Mouse (Mus musculus) cerebellum, adult 11 months (tissue): ENCODE results near the gene Hba-x.

Source experiments
- DNase-seq: peaks from one replicate; pipeline ENCODE4 v3.0.0; 2022

Hba-x gene

GRCm38 (mm10) chr11:32276347-32276746 is at the start of gene Hba-x:
Gene Hba-x (plus strand): TSS chr11:32276400.
- no peak for DNase-seq

- DNase-seq = no peak
These were observed 49.2 kb upstream of the Hba-x start for GRCm38 (mm10) chr11:32227041-32227440.

GRCm38 (mm10) chr11:32227555-32227954 is 48.6 kb upstream of the Hba-x start:
- no peak for DNase-seq

GRCm38 (mm10) chr11:32228292-32228845 is 47.8 kb upstream of the Hba-x start:
- DNase-seq = peak; percentile 17

- DNase-seq = peak; percentile 56
These were observed 46.0 kb upstream of the Hba-x start for GRCm38 (mm10) chr11:32230220-32230619.

GRCm38 (mm10) chr11:32231125-32231524 is 45.1 kb upstream of the Hba-x start:
- peak; percentile 9 for DNase-seq

GRCm38 (mm10) chr11:32232848-32233247 is 43.4 kb upstream of the Hba-x start:
- DNase-seq = peak; percentile 34

- peak; percentile 46 for DNase-seq
These were observed 42.3 kb upstream of the Hba-x start for GRCm38 (mm10) chr11:32233895-32234294.

GRCm38 (mm10) chr11:32234816-32235485 is 41.2 kb upstream of the Hba-x start:
- peak; percentile 10 for DNase-seq

- peak; percentile 56 for DNase-seq
These were observed 40.6 kb upstream of the Hba-x start for GRCm38 (mm10) chr11:32235646-32236045.

- DNase-seq = peak; percentile 18
These were observed 40.1 kb upstream of the Hba-x start for GRCm38 (mm10) chr11:32236132-32236531.

GRCm38 (mm10) chr11:32236712-32237410 is 39.3 kb upstream of the Hba-x start:
- peak; percentile 68 for DNase-seq

- DNase-seq = no peak
These were observed 38.8 kb upstream of the Hba-x start for GRCm38 (mm10) chr11:32237411-32237795.

GRCm38 (mm10) chr11:32238093-32238860 is 37.9 kb upstream of the Hba-x start:
- peak; percentile 81 for DNase-seq

- no peak for DNase-seq
These were observed 34.8 kb upstream of the Hba-x start for GRCm38 (mm10) chr11:32241391-32241790.

GRCm38 (mm10) chr11:32242209-32242608 is 34.0 kb upstream of the Hba-x start:
- no peak for DNase-seq

GRCm38 (mm10) chr11:32243205-32243955 is 32.8 kb upstream of the Hba-x start:
- DNase-seq = no peak

- DNase-seq = no peak
These were observed 32.1 kb upstream of the Hba-x start for GRCm38 (mm10) chr11:32244064-32244463.

GRCm38 (mm10) chr11:32244617-32245016 is 31.6 kb upstream of the Hba-x start:
- DNase-seq = no peak

GRCm38 (mm10) chr11:32245614-32246013 is 30.6 kb upstream of the Hba-x start:
- no peak for DNase-seq

- no peak for DNase-seq
These were observed 29.1 kb upstream of the Hba-x start for GRCm38 (mm10) chr11:32247068-32247467.

GRCm38 (mm10) chr11:32248350-32248749 is 27.9 kb upstream of the Hba-x start:
- no peak for DNase-seq
